Mouse (Mus musculus) lung, embryonic 14.5 days (tissue): ENCODE results near the gene Fbxw7. TPM values are rescaled to one million over a fixed set of nuclear protein-coding genes. Genes with fewer than 3 reads are reported as not detected.

Source experiments
- ATAC-seq: fragments of 200-750 bp; cut with Nextera tagmentation; 2 replicates; pipeline ENCODE4 v1.8.0; 2017; ENCODE audit warnings: mild to moderate bottlenecking, moderate TSS enrichment, moderate library complexity; ENCODE audit not compliant: insufficient read depth
- DNase-seq: peaks from one replicate; pipeline ENCODE4 v3.0.0-alpha.2; 2015
- H3K27ac ChIP-seq: fragments of 300-500 bp; sonication (generic); 2 replicates; pipeline ENCODE4 v1.5.1; 2014; ENCODE audit warnings: low read depth, mild to moderate bottlenecking, moderate library complexity
- H3K27me3 ChIP-seq: fragments of 300-500 bp; sonication (generic); 2 replicates; pipeline ENCODE4 v1.6.1; 2014; ENCODE audit warnings: low read length, control low read depth; ENCODE audit not compliant: insufficient read depth
- H3K36me3 ChIP-seq: fragments of 300-500 bp; sonication (generic); 2 replicates; pipeline ENCODE4 v1.6.1; 2014; ENCODE audit warnings: control low read depth; ENCODE audit not compliant: insufficient read depth
- H3K4me1 ChIP-seq: fragments of 300-500 bp; sonication (generic); 2 replicates; pipeline ENCODE4 v1.6.1; 2014; ENCODE audit warnings: antibody characterized with exemption, control low read depth; ENCODE audit not compliant: insufficient read depth
- H3K4me2 ChIP-seq: fragments of 300-500 bp; sonication (generic); 2 replicates; pipeline ENCODE4 v1.6.1; 2014; ENCODE audit warnings: mild to moderate bottlenecking
- H3K4me3 ChIP-seq: fragments of 300-500 bp; sonication (generic); 2 replicates; pipeline ENCODE4 v1.5.1; 2014; ENCODE audit warnings: low read depth, low read length
- H3K9ac ChIP-seq: fragments of 300-500 bp; sonication (generic); 2 replicates; pipeline ENCODE4 v1.6.1; 2014
- H3K9me3 ChIP-seq: fragments of 300-500 bp; sonication (generic); 2 replicates; pipeline ENCODE4 v1.6.1; 2016; ENCODE audit warnings: low read depth, low read length, control low read depth
- CTCF ChIP-seq: IDR thresholded peaks from 2 replicates; pipeline ENCODE4 v1.5.1; 2016; ENCODE audit warnings: antibody characterized with exemption, low read depth
- WGBS: fragments of 180-500 bp; shearing (Covaris S2); extraction: QIAGEN DNeasy Blood & Tissue Kit; methylation state at CpG from one replicate; pipeline ENCODE4 v1.1.7; 2014; 5-methylcytosine and 5-hydroxymethylcytosine counted together
- polyA plus RNA-seq: library from polyadenylated mRNA; unstranded; fragments of >200 nt; fragmentation: Nextera tagmentation; extraction: Ambion mirVana; gene quantifications from 2 replicates; pipeline ENCODE4 v1.2.1, GENCODE M21; 2014

Gene Fbxw7
- polyA plus RNA-seq, 1 experiment from 2014 or later = 9.8 TPM

- TF ChIP-seq CTCF = peak; percentile 65
- H3K27me3 ChIP-seq = no peaks in the 10 kb centered on the region
- no peaks in the 10 kb centered on the region for H3K9me3 ChIP-seq
- H3K36me3 ChIP-seq = no peaks in the 10 kb centered on the region
- peak; percentile 84 for DNase-seq
- no peak overlapping the region for H3K9ac ChIP-seq
- 71% methylated on average over 6 of the region's 6 CpGs for WGBS
- H3K4me1 ChIP-seq = no peaks in the 10 kb centered on the region; the same call in 1 of the 2 replicates
- no peak overlapping the region for H3K27ac ChIP-seq
- no peak overlapping the region for H3K4me2 ChIP-seq
- ATAC-seq = peak; percentile 44; the same call in 1 of the 2 replicates
- H3K4me3 ChIP-seq = no peak overlapping the region
Observed at GRCm38 (mm10) chr3:84921704-84922420, 106.8 kb downstream of the Fbxw7 start.

- no peak overlapping the region for H3K9ac ChIP-seq
- ATAC-seq (no peak), DNase-seq (no peak)
- H3K36me3 ChIP-seq = no peaks in the 10 kb centered on the region
- no peak overlapping the region for H3K4me2 ChIP-seq
- H3K27ac ChIP-seq = no peak overlapping the region
- no peaks in the 10 kb centered on the region; the same call in 1 of the 2 replicates for H3K4me1 ChIP-seq
- no peak for TF ChIP-seq CTCF
- H3K9me3 ChIP-seq = no peaks in the 10 kb centered on the region
- H3K4me3 ChIP-seq = no peak overlapping the region
- H3K27me3 ChIP-seq = no peaks in the 10 kb centered on the region
- 88% methylated on average over 1 of the region's 1 CpGs for WGBS
Observed at GRCm38 (mm10) chr3:84923256-84923655, 108.2 kb downstream of the Fbxw7 start.

GRCm38 (mm10) chr3:84923670-84924069, 108.6 kb downstream of the Fbxw7 start:
- Histone ChIP-seq H3K4me1 (no peaks in the 10 kb centered on the region; the same call in 1 of the 2 replicates), H3K4me2 (no peak overlapping the region), H3K9me3 (no peaks in the 10 kb centered on the region), H3K4me3 (no peak overlapping the region), H3K27ac (no peak overlapping the region), H3K27me3 (no peaks in the 10 kb centered on the region), H3K36me3 (no peaks in the 10 kb centered on the region), H3K9ac (no peak overlapping the region)
- DNase-seq (no peak), ATAC-seq (no peak)
- WGBS = 54% methylated on average over 1 of the region's 1 CpGs
- TF ChIP-seq CTCF = no peak

- Histone ChIP-seq H3K9ac (no peak overlapping the region), H3K27me3 (no peaks in the 10 kb centered on the region), H3K9me3 (no peaks in the 10 kb centered on the region), H3K4me3 (no peak overlapping the region), H3K27ac (no peak overlapping the region), H3K36me3 (no peaks in the 10 kb centered on the region), H3K4me2 (no peak overlapping the region), H3K4me1 (no peaks in the 10 kb centered on the region; the same call in 1 of the 2 replicates)
- DNase-seq = no peak
- no peak for TF ChIP-seq CTCF
- ATAC-seq = no peak
- 49% methylated on average over 4 of the region's 4 CpGs for WGBS
Observed at GRCm38 (mm10) chr3:84925229-84925628, 110.2 kb downstream of the Fbxw7 start.

GRCm38 (mm10) chr3:84926140-84926539, 111.1 kb downstream of the Fbxw7 start:
- ATAC-seq (no peak), DNase-seq (no peak)
- no peak overlapping the region for H3K27ac ChIP-seq
- H3K9me3 ChIP-seq = no peaks in the 10 kb centered on the region
- H3K4me2 ChIP-seq = no peak overlapping the region
- H3K36me3 ChIP-seq = no peaks in the 10 kb centered on the region
- H3K4me1 ChIP-seq = no peaks in the 10 kb centered on the region; the same call in 1 of the 2 replicates
- 79% methylated on average over 5 of the region's 5 CpGs for WGBS
- H3K9ac ChIP-seq = no peak overlapping the region
- no peaks in the 10 kb centered on the region for H3K27me3 ChIP-seq
- no peak overlapping the region for H3K4me3 ChIP-seq
- no peak for TF ChIP-seq CTCF

GRCm38 (mm10) chr3:84927168-84927794, 112.2 kb downstream of the Fbxw7 start:
- no peaks in the 10 kb centered on the region; the same call in 1 of the 2 replicates for H3K4me1 ChIP-seq
- H3K36me3 ChIP-seq = no peaks in the 10 kb centered on the region
- TF ChIP-seq CTCF = no peak
- H3K9ac ChIP-seq = no peak overlapping the region
- no peak overlapping the region for H3K4me3 ChIP-seq
- H3K27ac ChIP-seq = no peak overlapping the region
- H3K4me2 ChIP-seq = no peak overlapping the region
- WGBS = 36% methylated on average over 8 of the region's 8 CpGs
- ATAC-seq (peak; percentile 82), DNase-seq (peak; percentile 57)
- H3K27me3 ChIP-seq = no peaks in the 10 kb centered on the region
- no peaks in the 10 kb centered on the region for H3K9me3 ChIP-seq

GRCm38 (mm10) chr3:84927901-84928300, 112.8 kb downstream of the Fbxw7 start:
- H3K4me1 ChIP-seq = no peaks in the 10 kb centered on the region; the same call in 1 of the 2 replicates
- no peak for DNase-seq
- no peak overlapping the region for H3K4me3 ChIP-seq
- no peaks in the 10 kb centered on the region for H3K9me3 ChIP-seq
- 70% methylated on average over 2 of the region's 2 CpGs for WGBS
- peak; percentile 34; the same call in 1 of the 2 replicates for ATAC-seq
- H3K27me3 ChIP-seq = no peaks in the 10 kb centered on the region
- no peaks in the 10 kb centered on the region for H3K36me3 ChIP-seq
- no peak for TF ChIP-seq CTCF
- H3K9ac ChIP-seq = no peak overlapping the region
- H3K4me2 ChIP-seq = no peak overlapping the region
- H3K27ac ChIP-seq = no peak overlapping the region
